Mouse (Mus musculus) neutrophil, adult 5-6 weeks (primary cell): ENCODE measurements around the gene Atp8b5. TPM values are rescaled to one million over a fixed set of nuclear protein-coding genes. Genes with fewer than 3 reads are reported as not detected.

Experiments used
- ATAC-seq: fragments of 151-379, 151-347 bp; 2 replicates; pipeline ENCODE4 v1.8.0; 2017; ENCODE audit warnings: mild to moderate bottlenecking, moderate TSS enrichment; ENCODE audit not compliant: insufficient number of reproducible peaks, poor library complexity, low FRiP score, severe bottlenecking; ENCODE audit errors: extremely low read depth
- total RNA-seq: library from RNA; stranded (forward); fragments of 200-1000 nt; gene quantifications from 2 replicates; pipeline ENCODE4 v1.2.3, GENCODE M21; 2017

Atp8b5 gene
- total RNA-seq, result 0.12 TPM in 1 of 2 replicates, not detected in the other

- ATAC-seq, result no peak
Observed at GRCm38 (mm10) chr4:43266623-43267322, at the start of gene Atp8b5. Gene Atp8b5 (plus strand): TSS chr4:43267159.

GRCm38 (mm10) chr4:43217997-43218396 is 49.0 kb upstream of the Atp8b5 start:
- no peak for ATAC-seq

GRCm38 (mm10) chr4:43231821-43232220 is 35.1 kb upstream of the Atp8b5 start:
- ATAC-seq, result no peak

- no peak for ATAC-seq
Observed at GRCm38 (mm10) chr4:43232985-43233384, 34.0 kb upstream of the Atp8b5 start.

- no peak for ATAC-seq
Observed at GRCm38 (mm10) chr4:43233489-43233888, 33.5 kb upstream of the Atp8b5 start.

- ATAC-seq, result no peak
Observed at GRCm38 (mm10) chr4:43236898-43237297, 30.1 kb upstream of the Atp8b5 start.

GRCm38 (mm10) chr4:43240716-43241115 is 26.2 kb upstream of the Atp8b5 start:
- ATAC-seq, result no peak

- no peak for ATAC-seq
Observed at GRCm38 (mm10) chr4:43244022-43244421, 22.9 kb upstream of the Atp8b5 start.

GRCm38 (mm10) chr4:43245776-43246175 is 21.2 kb upstream of the Atp8b5 start:
- ATAC-seq, result no peak

GRCm38 (mm10) chr4:43248026-43248425 is 18.9 kb upstream of the Atp8b5 start:
- no peak for ATAC-seq

- ATAC-seq, result no peak
Observed at GRCm38 (mm10) chr4:43248909-43249308, 18.1 kb upstream of the Atp8b5 start.

- no peak for ATAC-seq
Observed at GRCm38 (mm10) chr4:43251269-43251668, 15.7 kb upstream of the Atp8b5 start.

GRCm38 (mm10) chr4:43257040-43257439 is 9.9 kb upstream of the Atp8b5 start:
- ATAC-seq, result no peak

- no peak for ATAC-seq
Observed at GRCm38 (mm10) chr4:43258556-43258955, 8.4 kb upstream of the Atp8b5 start.

- ATAC-seq, result no peak
Observed at GRCm38 (mm10) chr4:43259435-43259834, 7.5 kb upstream of the Atp8b5 start.

- no peak for ATAC-seq
Observed at GRCm38 (mm10) chr4:43260096-43260495, 6.9 kb upstream of the Atp8b5 start.

GRCm38 (mm10) chr4:43262821-43263220 is 4.1 kb upstream of the Atp8b5 start:
- no peak for ATAC-seq

GRCm38 (mm10) chr4:43266146-43266545 is 813 bp upstream of the Atp8b5 start:
- no peak for ATAC-seq

GRCm38 (mm10) chr4:43267323-43267658 is 332 bp downstream of the Atp8b5 start:
- ATAC-seq, result no peak

- no peak for ATAC-seq
Observed at GRCm38 (mm10) chr4:43285476-43285875, 18.5 kb downstream of the Atp8b5 start.

GRCm38 (mm10) chr4:43287305-43287704 is 20.3 kb downstream of the Atp8b5 start:
- no peak for ATAC-seq
